Mouse (Mus musculus) CD4-positive, CD25-positive, alpha-beta regulatory T cell, adult 2 months (primary cell): ENCODE results near the gene Rpp25.
A peak's percentile ranks its signal among the peaks of the same experiment; 100 is the strongest.

ENCODE experiments used
- DNase-seq: peaks from one replicate; pipeline ENCODE4 v3.0.0-alpha.2; 2012; ENCODE audit warnings: low read depth, low spot score

Gene Rpp25

GRCm38 (mm10) chr9:57503622-57504380, at the start of gene Rpp25:
TSS of gene Rpp25 (plus strand) at chr9:57504026.
- DNase-seq, result peak; percentile 25

- DNase-seq, result peak; percentile 32
Observed at GRCm38 (mm10) chr9:57459707-57460106, 44.1 kb upstream of the Rpp25 start.

GRCm38 (mm10) chr9:57462866-57463265, 41.0 kb upstream of the Rpp25 start:
- no peak for DNase-seq

GRCm38 (mm10) chr9:57466101-57466500, 37.7 kb upstream of the Rpp25 start:
- DNase-seq, result no peak

- DNase-seq, result no peak
Observed at GRCm38 (mm10) chr9:57467271-57467771, 36.5 kb upstream of the Rpp25 start.

GRCm38 (mm10) chr9:57467896-57468549, 35.8 kb upstream of the Rpp25 start, which contains the start of gene Scamp5:
TSS of gene Scamp5 (minus strand) at chr9:57468060.
- peak; percentile 80 for DNase-seq

- DNase-seq, result no peak
Observed at GRCm38 (mm10) chr9:57468914-57469313, 34.9 kb upstream of the Rpp25 start.

- DNase-seq, result peak; percentile 88
Observed at GRCm38 (mm10) chr9:57485774-57486173, 18.1 kb upstream of the Rpp25 start.

- no peak for DNase-seq
Observed at GRCm38 (mm10) chr9:57487807-57488206, 16.0 kb upstream of the Rpp25 start.

- no peak for DNase-seq
Observed at GRCm38 (mm10) chr9:57493532-57493931, 10.3 kb upstream of the Rpp25 start.

- no peak for DNase-seq
Observed at GRCm38 (mm10) chr9:57494970-57495369, 8.9 kb upstream of the Rpp25 start.

GRCm38 (mm10) chr9:57497236-57497635, 6.6 kb upstream of the Rpp25 start:
- DNase-seq, result no peak

- DNase-seq, result no peak
Observed at GRCm38 (mm10) chr9:57498536-57498935, 5.3 kb upstream of the Rpp25 start.

GRCm38 (mm10) chr9:57501452-57501851, 2.4 kb upstream of the Rpp25 start:
- no peak for DNase-seq

GRCm38 (mm10) chr9:57501861-57502260, 2.0 kb upstream of the Rpp25 start:
- no peak for DNase-seq

- no peak for DNase-seq
Observed at GRCm38 (mm10) chr9:57502911-57503621, 760 bp upstream of the Rpp25 start.

GRCm38 (mm10) chr9:57504381-57504700, 515 bp downstream of the Rpp25 start:
- DNase-seq, result peak; percentile 71

GRCm38 (mm10) chr9:57504891-57505290, 1.1 kb downstream of the Rpp25 start:
- no peak for DNase-seq

GRCm38 (mm10) chr9:57505700-57506099, 1.9 kb downstream of the Rpp25 start:
- DNase-seq, result no peak

- no peak for DNase-seq
Observed at GRCm38 (mm10) chr9:57510577-57510976, 6.8 kb downstream of the Rpp25 start.

- DNase-seq, result peak; percentile 87
Observed at GRCm38 (mm10) chr9:57517113-57517512, 13.3 kb downstream of the Rpp25 start.

- DNase-seq, result no peak
Observed at GRCm38 (mm10) chr9:57520375-57521055, 16.7 kb downstream of the Rpp25 start.
